Mouse (Mus musculus) stomach, embryonic 16.5 days (tissue): Measurements from ENCODE around the gene Ercc8. TPM values are rescaled to one million over a fixed set of nuclear protein-coding genes. Genes with fewer than 3 reads are reported as not detected.

ENCODE experiments used
- ATAC-seq: fragments of 200-750 bp; cut with Nextera tagmentation; 2 replicates; pipeline ENCODE4 v1.8.0; 2017; ENCODE audit warnings: moderate number of reproducible peaks, moderate TSS enrichment; ENCODE audit not compliant: insufficient read depth, low FRiP score
- H3K27ac ChIP-seq: fragments of 300-500 bp; sonication (generic); 2 replicates; pipeline ENCODE4 v1.5.1; 2014; ENCODE audit warnings: low read length
- H3K27me3 ChIP-seq: fragments of 300-500 bp; sonication (generic); 2 replicates; pipeline ENCODE4 v1.6.1; 2014; ENCODE audit warnings: low read length, control low read depth, mixed read lengths; ENCODE audit not compliant: control insufficient read depth, insufficient read depth
- H3K36me3 ChIP-seq: fragments of 300-500 bp; sonication (generic); 2 replicates; pipeline ENCODE4 v1.6.1; 2014; ENCODE audit warnings: low read length; ENCODE audit not compliant: control insufficient read depth, insufficient read depth
- H3K4me1 ChIP-seq: fragments of 300-500 bp; sonication (generic); 2 replicates; pipeline ENCODE4 v1.6.1; 2014; ENCODE audit warnings: low read length, control low read depth, mixed read lengths; ENCODE audit not compliant: control insufficient read depth, insufficient read depth
- H3K4me2 ChIP-seq: fragments of 300-500 bp; sonication (generic); 2 replicates; pipeline ENCODE4 v1.6.1; 2014; ENCODE audit warnings: low read depth, low read length, mixed read lengths
- H3K4me3 ChIP-seq: fragments of 300-500 bp; sonication (generic); replicated peaks from 2 replicates; pipeline ENCODE4 v1.5.1; 2014; ENCODE audit warnings: mild to moderate bottlenecking, low read length
- H3K9ac ChIP-seq: fragments of 300-500 bp; sonication (generic); 2 replicates; pipeline ENCODE4 v1.6.1; 2014; ENCODE audit warnings: low read length
- H3K9me3 ChIP-seq: fragments of 300-500 bp; sonication (generic); replicated peaks from 2 replicates; pipeline ENCODE4 v1.6.1; 2016; ENCODE audit warnings: low read length, control low read depth; ENCODE audit not compliant: control insufficient read depth
- WGBS: fragments of 180-500 bp; shearing (Covaris S2); extraction: QIAGEN DNeasy Blood & Tissue Kit; methylation state at CpG from one replicate; pipeline ENCODE4 v1.1.7; 2014; 5-methylcytosine and 5-hydroxymethylcytosine counted together
- polyA plus RNA-seq: library from polyadenylated mRNA; unstranded; fragments of >200 nt; fragmentation: Nextera tagmentation; extraction: Ambion mirVana; gene quantifications from 2 replicates; pipeline ENCODE4 v1.2.1, GENCODE M21; 2015

Gene Ercc8
- polyA plus RNA-seq, 1 experiment from 2014 or later, result 15.9 TPM

GRCm38 (mm10) chr13:108144086-108144485 is 14.4 kb upstream of the Ercc8 start:
- Histone ChIP-seq H3K4me3 (no peak overlapping the region), H3K27me3 (no peaks in the 10 kb centered on the region), H3K9me3 (no peaks in the 10 kb centered on the region), H3K36me3 (no peaks in the 10 kb centered on the region), H3K4me1 (no peaks in the 10 kb centered on the region), H3K4me2 (no peak overlapping the region), H3K27ac (no peak overlapping the region), H3K9ac (no peak overlapping the region)
- WGBS, result 88% methylated on average over 8 of the region's 8 CpGs
- no peak for ATAC-seq

- Histone ChIP-seq H3K27ac (no peak overlapping the region), H3K9me3 (no peaks in the 10 kb centered on the region), H3K9ac (no peak overlapping the region), H3K36me3 (no peaks in the 10 kb centered on the region), H3K27me3 (no peaks in the 10 kb centered on the region), H3K4me2 (no peak overlapping the region), H3K4me1 (no peaks in the 10 kb centered on the region; the same call in 1 of the 2 replicates), H3K4me3 (no peak overlapping the region)
- no peak for ATAC-seq
These were observed 6.7 kb upstream of the Ercc8 start for GRCm38 (mm10) chr13:108151782-108152181.

- Histone ChIP-seq H3K36me3 (no peaks in the 10 kb centered on the region), H3K4me1 (peaks cover 7% of the 10 kb centered on the region), H3K9me3 (no peaks in the 10 kb centered on the region), H3K4me3 (no peak overlapping the region), H3K27ac (no peak overlapping the region), H3K4me2 (no peak overlapping the region), H3K9ac (no peak overlapping the region), H3K27me3 (no peaks in the 10 kb centered on the region)
- ATAC-seq, result no peak
- WGBS, result 61% methylated on average over 8 of the region's 8 CpGs
These were observed 5.7 kb upstream of the Ercc8 start for GRCm38 (mm10) chr13:108152650-108153372.

- Histone ChIP-seq H3K27ac (no peak overlapping the region), H3K9ac (no peak overlapping the region), H3K27me3 (no peaks in the 10 kb centered on the region), H3K9me3 (no peaks in the 10 kb centered on the region), H3K36me3 (no peaks in the 10 kb centered on the region; the same call in 1 of the 2 replicates), H3K4me3 (no peak overlapping the region), H3K4me2 (no peak overlapping the region), H3K4me1 (peaks cover 16% of the 10 kb centered on the region)
- WGBS, result 69% methylated on average over 2 of the region's 2 CpGs
- no peak for ATAC-seq
These were observed 1.4 kb upstream of the Ercc8 start for GRCm38 (mm10) chr13:108157156-108157555.

GRCm38 (mm10) chr13:108157732-108158464 is 633 bp upstream of the Ercc8 start:
- Histone ChIP-seq H3K27ac (no peak overlapping the region), H3K36me3 (no peaks in the 10 kb centered on the region; the same call in 1 of the 2 replicates), H3K9ac (peak overlapping the region; percentile 83), H3K4me3 (peak overlapping the region; percentile 99), H3K27me3 (no peaks in the 10 kb centered on the region), H3K9me3 (no peaks in the 10 kb centered on the region), H3K4me2 (peak overlapping the region; percentile 66), H3K4me1 (peaks cover 16% of the 10 kb centered on the region)
- no peak; the same call in 1 of the 2 replicates for ATAC-seq
- WGBS, result 3% methylated on average over 42 of the region's 42 CpGs

GRCm38 (mm10) chr13:108159241-108159575 is 677 bp downstream of the Ercc8 start:
- H3K27me3 ChIP-seq, result no peaks in the 10 kb centered on the region
- no peak overlapping the region for H3K27ac ChIP-seq
- 7% methylated on average over 8 of the region's 8 CpGs for WGBS
- peak overlapping the region; percentile 99 for H3K4me3 ChIP-seq
- no peaks in the 10 kb centered on the region for H3K9me3 ChIP-seq
- peak overlapping the region; percentile 90 for H3K4me2 ChIP-seq
- no peak for ATAC-seq
- no peaks in the 10 kb centered on the region; the same call in 1 of the 2 replicates for H3K36me3 ChIP-seq
- peaks cover 16% of the 10 kb centered on the region for H3K4me1 ChIP-seq
- H3K9ac ChIP-seq, result peak overlapping the region; percentile 81

GRCm38 (mm10) chr13:108159963-108160362 is 1.4 kb downstream of the Ercc8 start:
- Histone ChIP-seq H3K27ac (no peak overlapping the region), H3K27me3 (no peaks in the 10 kb centered on the region), H3K9ac (no peak overlapping the region), H3K4me2 (peak overlapping the region; percentile 24; the same call in 1 of the 2 replicates), H3K4me3 (no peak overlapping the region), H3K9me3 (no peaks in the 10 kb centered on the region), H3K4me1 (peaks cover 16% of the 10 kb centered on the region), H3K36me3 (no peaks in the 10 kb centered on the region; the same call in 1 of the 2 replicates)
- no peak for ATAC-seq
- 52% methylated on average over 7 of the region's 7 CpGs for WGBS

- no peak overlapping the region for H3K9ac ChIP-seq
- H3K36me3 ChIP-seq, result no peaks in the 10 kb centered on the region; the same call in 1 of the 2 replicates
- ATAC-seq, result no peak
- H3K27ac ChIP-seq, result no peak overlapping the region
- H3K4me2 ChIP-seq, result no peak overlapping the region
- 95% methylated on average over 9 of the region's 9 CpGs for WGBS
- no peaks in the 10 kb centered on the region for H3K27me3 ChIP-seq
- peaks cover 7% of the 10 kb centered on the region for H3K4me1 ChIP-seq
- no peaks in the 10 kb centered on the region for H3K9me3 ChIP-seq
- no peak overlapping the region for H3K4me3 ChIP-seq
These were observed 5.4 kb downstream of the Ercc8 start for GRCm38 (mm10) chr13:108163912-108164311.

- Histone ChIP-seq H3K27ac (no peak overlapping the region), H3K4me1 (peaks cover 3% of the 10 kb centered on the region), H3K4me3 (no peak overlapping the region), H3K9me3 (no peaks in the 10 kb centered on the region), H3K4me2 (no peak overlapping the region), H3K9ac (no peak overlapping the region), H3K36me3 (no peaks in the 10 kb centered on the region; the same call in 1 of the 2 replicates), H3K27me3 (no peaks in the 10 kb centered on the region)
- WGBS, result 83% methylated on average over 3 of the region's 3 CpGs
- no peak for ATAC-seq
These were observed 6.1 kb downstream of the Ercc8 start for GRCm38 (mm10) chr13:108164621-108165020.
